Mouse (Mus musculus) MN1 (cell line): ENCODE results near the gene Limd1.

ENCODE experiments used
- DNase-seq: peaks from one replicate; pipeline ENCODE4 v3.0.0-alpha.2; 2016; ENCODE audit warnings: low spot score

Gene Limd1

GRCm38 (mm10) chr9:123478586-123479195, at the start of gene Limd1:
Limd1 (plus strand) TSS chr9:123478706.
- DNase-seq: peak; percentile 73

DNA sequence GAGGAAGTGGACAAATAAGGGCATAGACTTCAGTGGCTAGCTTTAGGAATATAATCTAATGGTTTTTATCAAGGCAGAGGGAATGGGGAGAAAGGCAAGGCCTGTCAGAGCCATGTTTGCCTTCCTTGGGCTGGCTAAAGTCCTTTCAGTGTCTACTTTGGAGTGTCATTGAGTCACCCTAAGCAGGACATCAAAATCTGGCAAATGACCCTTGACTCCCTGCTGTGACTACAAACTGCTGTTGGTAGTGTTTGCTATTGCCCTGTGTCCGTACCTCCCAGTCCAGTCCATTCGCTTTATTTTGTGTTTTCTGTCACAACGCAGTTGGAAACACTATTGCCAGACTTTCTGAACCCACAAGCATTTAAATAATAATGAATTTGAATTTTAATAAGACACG, 48.6 kb upstream of the Limd1 start:
- no peak for DNase-seq

- DNase-seq: no peak
Observed at GRCm38 (mm10) chr9:123430973-123431372, 47.5 kb upstream of the Limd1 start.

DNA sequence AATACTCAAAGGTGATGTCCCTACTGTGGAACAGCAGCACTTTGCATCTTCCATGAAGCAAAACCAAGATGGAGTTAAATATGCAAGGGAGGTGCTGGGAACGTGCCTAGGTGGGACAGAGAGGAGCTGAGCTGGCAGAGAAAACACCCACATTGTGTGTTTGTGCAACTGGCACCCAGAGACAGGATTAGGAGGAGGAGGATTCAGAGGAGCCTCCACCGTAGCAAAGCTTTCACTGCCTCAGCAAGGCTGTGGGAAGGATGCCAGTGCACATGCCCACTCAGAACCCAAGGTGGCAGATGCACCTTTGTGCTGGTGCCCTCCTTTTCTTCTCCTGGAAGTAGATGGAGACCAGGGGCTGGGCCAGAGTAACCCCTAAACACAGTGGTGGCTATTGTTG, 40.3 kb upstream of the Limd1 start:
- no peak for DNase-seq

DNA sequence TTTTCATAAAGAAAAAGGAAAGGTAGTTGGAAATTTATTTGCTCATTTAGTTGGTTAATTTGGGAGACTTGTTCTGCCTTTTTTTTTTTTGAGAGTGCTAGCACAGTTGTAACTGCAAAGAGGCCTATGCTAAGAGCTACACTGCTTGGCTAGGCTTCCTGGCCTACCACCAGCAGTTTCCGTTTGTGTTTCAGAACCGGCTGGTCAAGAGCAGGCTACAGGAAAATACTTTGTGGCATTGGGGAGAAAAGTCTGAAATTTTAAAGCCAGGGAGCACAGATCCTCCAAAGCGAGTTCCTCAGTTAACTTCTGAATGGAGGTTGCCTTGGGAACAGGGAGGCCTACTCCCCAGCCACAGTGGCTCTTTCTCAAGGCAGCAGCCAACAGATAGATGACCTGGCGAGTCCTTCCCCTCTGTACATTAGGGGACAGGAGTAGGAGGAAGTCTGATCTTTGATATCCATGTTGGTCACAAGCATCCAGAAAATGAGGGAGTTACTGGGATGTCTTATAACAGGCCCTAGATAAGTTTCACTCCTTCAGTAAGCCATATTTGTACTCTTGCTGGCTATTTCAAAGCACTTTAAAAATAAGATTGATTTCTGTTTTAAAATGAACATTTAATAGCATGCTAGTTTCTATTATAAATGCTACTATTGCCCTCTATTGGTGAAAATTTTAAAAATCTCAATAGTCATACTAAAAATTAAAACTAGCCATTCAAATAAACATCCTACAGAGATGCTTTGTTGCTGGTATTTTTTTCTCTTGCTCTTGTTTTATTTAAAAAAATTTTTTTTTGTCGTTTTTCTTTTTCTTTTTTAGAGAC, 38.1 kb upstream of the Limd1 start:
- peak; percentile 23 for DNase-seq

DNA sequence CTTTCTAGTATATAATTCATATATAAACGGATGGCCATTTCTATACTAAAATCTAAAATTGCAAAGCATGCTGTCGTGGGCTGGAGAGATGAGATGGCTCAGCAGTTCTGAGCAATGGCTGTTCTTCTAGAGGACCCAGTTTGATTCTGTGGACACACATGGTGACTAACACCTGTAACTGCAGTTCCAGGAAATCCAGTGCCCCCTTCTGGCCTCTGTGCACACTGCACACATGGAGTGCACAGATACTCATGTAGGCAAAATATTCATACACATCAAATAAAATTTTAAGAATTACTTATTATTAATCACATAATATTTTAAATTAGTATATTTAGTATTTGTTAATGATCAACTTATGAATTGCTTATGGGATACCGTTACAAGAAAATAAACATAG, 31.4 kb upstream of the Limd1 start:
- peak; percentile 30 for DNase-seq

- no peak for DNase-seq
Observed at GRCm38 (mm10) chr9:123448594-123448993, 29.9 kb upstream of the Limd1 start.

- DNase-seq: peak; percentile 62
Observed at GRCm38 (mm10) chr9:123450174-123450573, 28.3 kb upstream of the Limd1 start.

DNA sequence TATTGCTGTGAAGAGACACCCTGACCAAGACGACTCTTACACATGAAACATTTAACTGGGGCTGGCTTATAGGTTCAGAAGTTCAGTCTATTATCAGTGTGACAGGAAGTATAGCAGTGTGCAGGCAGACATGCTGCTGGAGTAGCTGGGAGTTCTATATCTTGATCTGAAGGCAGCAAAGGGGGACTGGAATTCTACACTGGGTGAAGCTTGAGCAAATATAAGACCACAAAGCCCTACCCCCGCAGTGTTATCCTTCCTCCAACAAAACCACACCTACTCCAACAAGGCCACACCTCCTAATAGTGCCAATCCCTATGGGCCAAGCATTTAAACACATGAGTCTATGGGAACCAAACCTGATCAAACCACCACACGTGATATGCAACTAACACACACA, 26.7 kb upstream of the Limd1 start:
- DNase-seq: no peak

- DNase-seq: no peak
Observed at GRCm38 (mm10) chr9:123456634-123457602, 21.6 kb upstream of the Limd1 start.

DNA sequence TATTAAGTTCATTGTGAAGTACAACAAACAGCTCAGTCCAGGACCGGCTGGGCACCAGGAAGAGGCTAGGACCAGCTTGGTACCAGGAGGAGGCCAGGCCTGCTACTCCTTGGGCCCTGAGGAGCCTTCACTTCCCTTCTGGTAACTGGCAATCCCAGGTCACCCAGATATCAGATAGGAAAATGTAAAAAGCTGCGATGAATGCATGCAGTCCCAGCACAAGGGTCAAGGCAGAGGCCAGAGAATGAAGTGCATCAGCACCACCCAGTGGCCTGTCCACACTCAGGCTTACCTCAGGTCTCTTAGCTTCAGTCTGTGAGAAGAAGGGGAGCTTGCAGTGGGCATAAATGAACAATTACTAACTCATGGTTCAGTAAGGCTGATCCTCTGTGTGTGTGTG, 20.9 kb upstream of the Limd1 start:
- DNase-seq: peak; percentile 44

DNA sequence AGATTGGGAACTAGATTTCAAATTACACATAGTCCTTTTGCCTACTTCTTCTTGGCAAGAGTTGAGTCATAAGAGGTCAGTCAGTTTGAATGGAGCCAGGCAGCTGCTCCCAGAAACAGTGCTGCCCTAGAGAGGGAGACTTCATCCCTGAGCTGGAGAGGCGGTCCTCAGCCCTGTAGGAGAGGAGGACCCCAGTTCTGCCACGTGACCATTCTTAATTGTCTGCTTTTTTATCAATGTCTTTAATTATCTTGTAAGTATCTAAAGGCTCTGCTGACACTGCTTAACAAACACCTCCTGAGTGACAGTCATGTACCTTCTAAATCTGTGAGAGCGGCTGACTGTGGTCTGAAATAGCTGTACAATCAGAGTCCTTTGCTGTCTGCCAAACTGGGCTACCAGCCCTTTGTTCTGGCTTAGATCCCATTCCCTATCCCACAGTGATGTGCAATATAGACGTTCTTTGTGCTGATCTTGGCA, 11.3 kb upstream of the Limd1 start:
- DNase-seq: no peak

DNA sequence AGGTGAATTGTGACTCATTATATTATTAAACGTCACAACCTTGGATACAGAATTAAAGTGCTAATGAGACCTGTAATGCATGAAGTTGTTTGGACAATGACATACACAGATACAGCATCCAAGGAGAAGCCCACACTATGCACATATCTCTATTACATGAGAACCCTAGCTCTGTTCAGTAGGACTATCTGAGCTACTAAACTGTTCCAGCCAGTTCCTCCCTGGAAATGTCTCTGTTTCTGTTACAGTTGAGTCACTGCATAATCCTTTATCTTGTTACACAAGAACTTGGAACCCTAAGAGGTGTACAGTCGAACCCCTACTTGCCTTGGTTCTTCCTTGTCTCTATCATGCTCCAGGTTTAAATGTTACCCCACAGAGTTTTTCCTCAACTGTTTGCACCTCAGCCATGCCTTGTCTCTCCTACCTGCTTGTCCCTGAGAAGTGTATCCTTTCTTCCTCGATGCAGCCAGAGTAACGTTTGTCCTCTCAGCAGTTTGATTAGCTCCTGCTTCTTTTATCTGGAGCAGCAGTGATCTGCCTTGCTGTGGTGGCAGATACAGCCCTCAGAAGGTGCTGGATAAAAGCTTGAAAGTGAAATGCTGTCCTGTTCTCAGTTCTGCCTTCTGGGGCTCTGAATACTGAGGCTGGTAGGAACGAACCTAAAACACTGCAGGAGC, 10.0 kb upstream of the Limd1 start:
- DNase-seq: no peak

GRCm38 (mm10) chr9:123469087-123469486, 9.4 kb upstream of the Limd1 start:
- no peak for DNase-seq

DNA sequence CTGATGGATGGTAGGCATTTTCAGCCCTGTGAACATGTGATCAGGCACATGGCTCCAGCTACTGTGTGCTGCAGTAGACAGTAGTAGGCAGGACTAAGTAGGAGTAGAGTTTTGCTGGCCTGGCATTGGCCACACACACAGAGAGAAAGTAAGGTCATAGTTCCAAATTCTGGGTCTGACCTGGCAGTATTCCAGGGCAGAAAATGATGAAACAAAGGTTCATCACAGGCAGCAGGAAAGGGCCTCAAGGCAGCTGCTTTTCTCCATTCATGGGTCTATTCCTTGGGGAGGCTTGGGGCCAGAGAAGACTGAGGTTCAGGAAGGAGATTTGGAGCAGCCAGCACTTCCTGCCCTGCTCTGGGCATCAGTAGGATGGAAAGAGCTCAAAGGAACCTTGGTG, 5.1 kb upstream of the Limd1 start:
- peak; percentile 56 for DNase-seq

GRCm38 (mm10) chr9:123475569-123475968, 2.9 kb upstream of the Limd1 start:
- no peak for DNase-seq

DNA sequence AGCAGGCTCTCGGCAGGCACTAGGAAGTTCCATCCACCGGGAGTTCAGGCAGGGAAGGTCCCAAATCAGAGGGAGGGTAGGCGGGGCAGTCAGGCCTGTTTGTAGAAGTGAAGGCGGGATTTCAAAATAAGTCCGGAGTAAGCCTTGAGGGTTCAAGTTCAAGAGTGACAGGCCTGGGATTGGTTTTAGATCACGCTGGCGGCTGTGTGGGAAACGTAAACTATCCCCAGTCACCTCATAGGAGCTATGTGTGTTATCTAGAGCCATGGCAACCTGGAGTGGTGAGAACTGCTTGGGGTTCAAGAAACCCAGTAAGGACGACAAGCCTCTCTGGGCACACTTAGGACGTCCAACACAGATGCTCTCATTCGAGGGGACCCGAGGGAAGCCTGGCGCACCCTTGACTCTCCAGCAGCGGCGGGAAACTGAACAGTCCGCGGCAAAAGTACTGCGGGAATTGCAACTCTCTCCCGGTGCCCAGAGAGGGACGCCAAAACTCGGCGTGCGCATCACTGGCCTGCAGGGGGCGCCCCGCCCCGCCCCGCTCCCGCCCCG, 398 bp upstream of the Limd1 start:
- DNase-seq: peak; percentile 72

DNA sequence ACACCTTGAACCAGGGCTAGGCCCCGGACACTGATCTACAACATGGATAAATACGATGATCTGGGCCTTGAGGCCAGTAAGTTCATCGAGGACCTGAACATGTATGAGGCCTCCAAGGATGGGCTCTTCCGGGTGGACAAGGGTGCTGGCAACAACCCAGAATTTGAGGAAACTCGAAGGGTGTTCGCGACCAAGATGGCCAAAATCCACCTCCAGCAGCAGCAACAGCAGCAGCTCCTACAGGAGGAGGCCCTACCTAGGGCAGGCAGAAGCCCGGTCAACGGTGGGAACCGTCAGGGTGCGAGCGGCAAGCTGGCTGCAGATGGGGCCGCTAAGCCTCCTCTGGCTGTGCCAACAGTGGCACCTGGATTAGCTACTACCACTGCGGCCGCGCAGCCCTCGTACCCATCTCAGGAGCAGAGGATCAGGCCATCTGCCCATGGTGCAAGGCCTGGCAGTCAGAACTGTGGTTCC, 727 bp downstream of the Limd1 start:
- no peak for DNase-seq

- no peak for DNase-seq
Observed at GRCm38 (mm10) chr9:123479876-123480252, 1.4 kb downstream of the Limd1 start.

- DNase-seq: no peak
Observed at GRCm38 (mm10) chr9:123480253-123480921, 1.9 kb downstream of the Limd1 start.

- DNase-seq: no peak
Observed at GRCm38 (mm10) chr9:123481136-123481535, 2.6 kb downstream of the Limd1 start.
